Mouse (Mus musculus): Measurements from ENCODE around the gene Sf3a2. TPM values are rescaled to one million over a fixed set of nuclear protein-coding genes. Genes with fewer than 3 reads are reported as not detected.

Sf3a2 gene
- polyA plus RNA-seq, 1 experiment from 2014 or later, result 44.7 TPM

- 2% methylated on average over 59 of the region's 59 CpGs for WGBS
- peaks cover 27% of the 10 kb centered on the region for H3K4me1 ChIP-seq (ENCODE audit: control insufficient read depth, insufficient read depth, low read depth, low read length)
- peaks cover 25% of the 10 kb centered on the region for H3K36me3 ChIP-seq (ENCODE audit: control insufficient read depth, insufficient read depth, low read length)
- peak overlapping the region; percentile 91 for H3K4me3 ChIP-seq (ENCODE audit: low read length)
- peak overlapping the region; percentile 94 for H3K4me2 ChIP-seq (ENCODE audit: low read length)
- peak overlapping the region; percentile 98 for H3K27ac ChIP-seq (ENCODE audit: low read depth, low read length)
- H3K9ac ChIP-seq (ENCODE audit: low read depth, low read length), result peak overlapping the region; percentile 98
- peak; percentile 75 for ATAC-seq
- H3K9me3 ChIP-seq (ENCODE audit: control insufficient read depth, low read length), result no peaks in the 10 kb centered on the region
- no peaks in the 10 kb centered on the region for H3K27me3 ChIP-seq (replicated peaks; ENCODE audit: control insufficient read depth, insufficient read depth, low read length)
Measured at GRCm38 (mm10) chr10:80797186-80798149, 530 bp upstream of the Sf3a2 start.

GRCm38 (mm10) chr10:80799070-80799566 is 1.1 kb downstream of the Sf3a2 start:
- Histone ChIP-seq H3K27me3 (replicated peaks; ENCODE audit: control insufficient read depth, insufficient read depth, low read length) (no peaks in the 10 kb centered on the region), H3K4me1 (ENCODE audit: control insufficient read depth, insufficient read depth, low read depth, low read length) (peaks cover 27% of the 10 kb centered on the region), H3K27ac (ENCODE audit: low read depth, low read length) (peak overlapping the region; percentile 98), H3K9ac (ENCODE audit: low read depth, low read length) (peak overlapping the region; percentile 98), H3K36me3 (ENCODE audit: control insufficient read depth, insufficient read depth, low read length) (peaks cover 36% of the 10 kb centered on the region), H3K4me2 (ENCODE audit: low read length) (peak overlapping the region; percentile 78), H3K4me3 (ENCODE audit: low read length) (peak overlapping the region; percentile 91), H3K9me3 (ENCODE audit: control insufficient read depth, low read length) (no peaks in the 10 kb centered on the region)
- 3% methylated on average over 18 of the region's 18 CpGs for WGBS
- no peak for ATAC-seq

GRCm38 (mm10) chr10:80802204-80802912 is 4.4 kb downstream of the Sf3a2 start:
- peaks cover 3% of the 10 kb centered on the region; the same call in 1 of the 2 replicates for H3K27me3 ChIP-seq (replicated peaks; ENCODE audit: control insufficient read depth, insufficient read depth, low read length)
- H3K9ac ChIP-seq (ENCODE audit: low read depth, low read length), result no peak overlapping the region
- peaks cover 28% of the 10 kb centered on the region for H3K4me1 ChIP-seq (ENCODE audit: control insufficient read depth, insufficient read depth, low read depth, low read length)
- no peaks in the 10 kb centered on the region for H3K9me3 ChIP-seq (ENCODE audit: control insufficient read depth, low read length)
- peaks cover 39% of the 10 kb centered on the region for H3K36me3 ChIP-seq (ENCODE audit: control insufficient read depth, insufficient read depth, low read length)
- no peak overlapping the region for H3K4me3 ChIP-seq (ENCODE audit: low read length)
- 91% methylated on average over 10 of the region's 10 CpGs for WGBS
- H3K27ac ChIP-seq (ENCODE audit: low read depth, low read length), result no peak overlapping the region
- H3K4me2 ChIP-seq (ENCODE audit: low read length), result no peak overlapping the region
- no peak for ATAC-seq

- Histone ChIP-seq H3K27ac (ENCODE audit: low read depth, low read length) (no peak overlapping the region), H3K9me3 (ENCODE audit: control insufficient read depth, low read length) (no peaks in the 10 kb centered on the region), H3K4me3 (ENCODE audit: low read length) (no peak overlapping the region), H3K27me3 (replicated peaks; ENCODE audit: control insufficient read depth, insufficient read depth, low read length) (peaks cover 3% of the 10 kb centered on the region; the same call in 1 of the 2 replicates), H3K4me2 (ENCODE audit: low read length) (no peak overlapping the region), H3K36me3 (ENCODE audit: control insufficient read depth, insufficient read depth, low read length) (peaks cover 39% of the 10 kb centered on the region), H3K4me1 (ENCODE audit: control insufficient read depth, insufficient read depth, low read depth, low read length) (peaks cover 28% of the 10 kb centered on the region), H3K9ac (ENCODE audit: low read depth, low read length) (no peak overlapping the region)
- ATAC-seq, result no peak
- 92% methylated on average over 3 of the region's 3 CpGs for WGBS
Measured at GRCm38 (mm10) chr10:80802996-80803395, 5.0 kb downstream of the Sf3a2 start.

GRCm38 (mm10) chr10:80804340-80804739 is 6.3 kb downstream of the Sf3a2 start:
- Histone ChIP-seq H3K9me3 (ENCODE audit: control insufficient read depth, low read length) (no peaks in the 10 kb centered on the region), H3K36me3 (ENCODE audit: control insufficient read depth, insufficient read depth, low read length) (peaks cover 39% of the 10 kb centered on the region), H3K4me2 (ENCODE audit: low read length) (no peak overlapping the region), H3K4me3 (ENCODE audit: low read length) (no peak overlapping the region), H3K9ac (ENCODE audit: low read depth, low read length) (no peak overlapping the region), H3K27me3 (replicated peaks; ENCODE audit: control insufficient read depth, insufficient read depth, low read length) (peaks cover 8% of the 10 kb centered on the region), H3K27ac (ENCODE audit: low read depth, low read length) (no peak overlapping the region), H3K4me1 (ENCODE audit: control insufficient read depth, insufficient read depth, low read depth, low read length) (peaks cover 34% of the 10 kb centered on the region)
- ATAC-seq, result no peak
- 95% methylated on average over 2 of the region's 2 CpGs for WGBS

- peaks cover 39% of the 10 kb centered on the region for H3K36me3 ChIP-seq (ENCODE audit: control insufficient read depth, insufficient read depth, low read length)
Measured at GRCm38 (mm10) chr10:80804916-80805315, 6.9 kb downstream of the Sf3a2 start, which contains the start of gene Amh. Gene Amh (plus strand): TSS chr10:80805243.

DNA sequence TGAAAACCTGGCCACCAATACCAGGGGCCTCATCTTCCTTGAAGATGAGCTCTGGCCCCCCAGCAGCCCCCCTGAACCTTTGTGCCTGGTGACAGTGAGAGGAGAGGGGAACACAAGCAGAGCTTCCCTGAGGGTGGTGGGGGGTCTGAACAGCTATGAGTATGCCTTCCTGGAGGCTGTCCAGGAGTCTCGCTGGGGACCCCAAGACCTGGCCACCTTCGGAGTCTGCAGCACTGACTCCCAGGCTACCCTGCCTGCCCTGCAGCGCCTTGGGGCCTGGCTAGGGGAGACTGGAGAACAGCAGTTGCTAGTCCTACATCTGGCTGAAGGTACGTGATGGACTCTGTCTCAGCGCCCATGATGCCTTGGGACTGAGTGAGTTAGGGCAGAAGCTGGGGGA is 7.3 kb downstream of the Sf3a2 start:
- no peak overlapping the region for H3K9ac ChIP-seq (ENCODE audit: low read depth, low read length)
- no peaks in the 10 kb centered on the region for H3K9me3 ChIP-seq (ENCODE audit: control insufficient read depth, low read length)
- peaks cover 17% of the 10 kb centered on the region for H3K27me3 ChIP-seq (replicated peaks; ENCODE audit: control insufficient read depth, insufficient read depth, low read length)
- 82% methylated on average over 5 of the region's 5 CpGs for WGBS
- H3K4me1 ChIP-seq (ENCODE audit: control insufficient read depth, insufficient read depth, low read depth, low read length), result peaks cover 24% of the 10 kb centered on the region
- ATAC-seq, result no peak
- H3K27ac ChIP-seq (ENCODE audit: low read depth, low read length), result no peak overlapping the region
- H3K4me2 ChIP-seq (ENCODE audit: low read length), result no peak overlapping the region
- H3K4me3 ChIP-seq (ENCODE audit: low read length), result no peak overlapping the region
- peaks cover 39% of the 10 kb centered on the region for H3K36me3 ChIP-seq (ENCODE audit: control insufficient read depth, insufficient read depth, low read length)

More at GRCm38 (mm10) chr10:80804916-80805315, 6.9 kb downstream of the Sf3a2 start, which contains the start of gene Amh:
- Histone ChIP-seq H3K4me1 (ENCODE audit: control insufficient read depth, insufficient read depth, low read depth, low read length) (peaks cover 28% of the 10 kb centered on the region), H3K4me2 (ENCODE audit: low read length) (no peak within 1 kb of the TSS; the same call in 1 of the 2 replicates), H3K27me3 (replicated peaks; ENCODE audit: control insufficient read depth, insufficient read depth, low read length) (peaks cover 13% of the 10 kb centered on the region), H3K9me3 (ENCODE audit: control insufficient read depth, low read length) (no peaks in the 10 kb centered on the region), H3K27ac (ENCODE audit: low read depth, low read length) (no peak within 1 kb of the TSS), H3K4me3 (ENCODE audit: low read length) (no peak within 1 kb of the TSS), H3K9ac (ENCODE audit: low read depth, low read length) (0 out of 2 replicates have a peak within 1 kb of the TSS, but pooled peaks have one; percentile 84)
- ATAC-seq, result no peak
- WGBS, result 76% methylated on average over 6 of the region's 6 CpGs

- Histone ChIP-seq H3K4me3 (ENCODE audit: low read length) (no peak overlapping the region), H3K4me2 (ENCODE audit: low read length) (no peak overlapping the region; the same call in 1 of the 2 replicates)
Measured at GRCm38 (mm10) chr10:80805925-80806324, 7.9 kb downstream of the Sf3a2 start.

More at GRCm38 (mm10) chr10:80805925-80806324, 7.9 kb downstream of the Sf3a2 start:
- peaks cover 22% of the 10 kb centered on the region for H3K4me1 ChIP-seq (ENCODE audit: control insufficient read depth, insufficient read depth, low read depth, low read length)
- peaks cover 19% of the 10 kb centered on the region for H3K27me3 ChIP-seq (replicated peaks; ENCODE audit: control insufficient read depth, insufficient read depth, low read length)
- peaks cover 39% of the 10 kb centered on the region for H3K36me3 ChIP-seq (ENCODE audit: control insufficient read depth, insufficient read depth, low read length)
- H3K9me3 ChIP-seq (ENCODE audit: control insufficient read depth, low read length), result no peaks in the 10 kb centered on the region
- WGBS, result 13% methylated on average over 3 of the region's 3 CpGs
- ATAC-seq, result peak; percentile 15; the same call in 1 of the 2 replicates
- no peak overlapping the region for H3K27ac ChIP-seq (ENCODE audit: low read depth, low read length)
- H3K9ac ChIP-seq (ENCODE audit: low read depth, low read length), result peak overlapping the region; percentile 84; the same call in 1 of the 2 replicates
